Mouse (Mus musculus) brain, embryonic 14.5 days (tissue): Measurements from ENCODE around the gene Bcl2l1.

ENCODE experiments used
- CTCF ChIP-seq: fragments of 200-500 bp; IDR thresholded peaks from 2 replicates; pipeline ENCODE4 v1.5.1; 2012; ENCODE audit warnings: inconsistent platforms, mild to moderate bottlenecking, moderate library complexity, borderline replicate concordance; ENCODE audit not compliant: insufficient read depth, insufficient read length; ENCODE audit errors: extremely low read depth
- POLR2A ChIP-seq: fragments of 200-500 bp; IDR thresholded peaks from 2 replicates; pipeline ENCODE4 v1.6.1; 2012; ENCODE audit warnings: mild to moderate bottlenecking, inconsistent platforms, borderline replicate concordance; ENCODE audit not compliant: poor library complexity, insufficient read depth, insufficient read length, severe bottlenecking; ENCODE audit errors: extremely low read depth

- TF ChIP-seq POLR2A (peak; percentile 81), CTCF (peak; percentile 99)
Observed at GRCm38 (mm10) chr2:152831019-152831878, at the start of gene Bcl2l1.
